Mouse (Mus musculus): ENCODE data around the gene Alox5ap.

Gene Alox5ap

GRCm38 (mm10) chr5:149259093-149259492 is 5.5 kb upstream of the Alox5ap start:
- in situ Hi-C loops (cut with MseI, MboI), result no loop called here

DNA sequence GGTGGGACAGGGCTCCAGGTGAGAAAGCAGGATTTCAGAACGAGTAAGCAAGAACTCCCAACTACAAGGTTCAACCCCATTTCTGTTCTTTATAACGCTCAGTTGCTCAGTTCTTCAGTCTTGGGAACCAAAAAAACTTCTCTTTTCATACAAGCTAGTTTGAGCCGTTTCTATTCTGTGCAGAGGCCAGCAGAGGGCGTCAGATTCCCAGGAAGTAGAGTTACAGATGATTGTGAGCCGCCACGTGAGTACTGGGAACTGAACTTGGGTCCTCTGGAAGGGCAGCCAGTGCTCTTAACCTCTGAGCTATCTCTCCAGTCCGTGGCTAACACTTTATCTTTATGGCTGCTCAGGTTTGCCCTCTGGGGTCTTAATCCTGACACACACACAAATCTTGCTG is 3.1 kb upstream of the Alox5ap start:
- in situ Hi-C loops (cut with MseI, MboI), result no loop called here

GRCm38 (mm10) chr5:149261866-149262265 is 2.7 kb upstream of the Alox5ap start:
- in situ Hi-C loops (cut with MseI, MboI), result no loop called here

DNA sequence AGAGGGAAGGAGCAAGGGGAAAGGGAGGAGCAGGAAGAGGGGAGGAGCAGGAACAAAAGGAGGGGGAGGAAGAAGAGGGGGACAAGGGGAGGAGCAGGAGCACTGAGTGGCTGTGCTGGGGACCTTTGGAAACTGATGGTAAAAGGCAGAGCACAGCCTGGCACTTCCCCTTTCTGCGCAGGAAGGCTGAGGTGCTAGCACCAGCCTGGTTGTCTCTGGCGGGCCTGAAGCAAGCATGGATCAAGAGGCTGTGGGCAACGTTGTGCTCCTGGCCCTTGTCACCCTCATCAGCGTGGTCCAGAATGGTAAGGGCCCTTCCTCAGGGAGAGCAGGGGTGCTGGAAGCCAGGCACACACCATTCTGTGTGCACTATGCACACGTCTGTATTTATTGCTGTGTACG is 312 bp downstream of the Alox5ap start:
- in situ Hi-C loops (cut with MseI, MboI), result no loop called here

DNA sequence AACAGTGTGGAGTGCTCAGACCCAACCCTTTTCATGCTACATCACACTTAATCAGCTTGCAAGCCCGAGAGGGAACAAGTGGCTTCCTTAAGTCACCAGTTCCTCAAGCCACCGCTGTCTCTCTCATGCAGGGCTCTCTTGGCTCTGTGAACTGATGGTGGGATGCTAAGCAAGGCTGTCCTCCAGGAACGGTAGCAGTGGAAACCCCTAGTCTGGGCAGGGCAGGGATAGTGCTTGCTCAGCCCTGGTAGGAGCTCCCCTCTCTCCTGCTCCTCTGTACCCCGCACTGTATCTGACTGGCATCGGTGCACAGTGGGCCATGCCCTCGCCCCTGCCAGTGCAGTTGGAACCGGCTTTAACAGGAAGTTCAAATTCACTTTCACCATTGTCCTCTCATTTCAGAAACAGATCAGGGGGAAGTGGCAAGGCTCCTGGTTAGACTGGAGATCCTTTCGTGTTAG is 2.2 kb downstream of the Alox5ap start:
- in situ Hi-C loops (cut with MseI, MboI), result no loop called here

- in situ Hi-C loops (cut with MseI, MboI), result no loop called here
Observed at GRCm38 (mm10) chr5:149267493-149267892, 2.9 kb downstream of the Alox5ap start.

- in situ Hi-C loops (cut with MseI, MboI), result no loop called here
Observed at GRCm38 (mm10) chr5:149271291-149271690, 6.7 kb downstream of the Alox5ap start.

DNA sequence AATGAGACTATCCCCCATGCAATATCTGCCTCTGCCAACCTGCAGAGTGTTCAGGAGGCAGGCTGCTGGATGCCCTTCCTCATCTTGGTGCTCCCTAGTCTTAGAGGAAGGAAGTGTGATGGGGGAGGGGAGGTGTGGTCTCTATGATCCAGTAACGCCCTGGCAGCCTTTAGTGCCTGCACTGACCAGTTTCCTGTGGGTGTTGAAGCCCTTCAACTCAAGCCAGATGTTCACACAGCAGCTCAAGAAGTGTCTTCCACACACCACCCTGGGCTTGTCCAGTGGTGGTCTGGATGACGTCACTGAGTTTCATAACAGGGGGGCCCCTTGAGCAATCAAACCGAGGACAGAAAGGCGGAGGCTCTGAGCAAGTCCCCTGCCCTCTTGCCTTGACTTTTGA is 8.0 kb downstream of the Alox5ap start:
- in situ Hi-C loops (cut with MseI, MboI), result no loop called here

- in situ Hi-C loops (cut with MseI, MboI), result no loop called here
Observed at GRCm38 (mm10) chr5:149274390-149275104, 10.0 kb downstream of the Alox5ap start.

DNA sequence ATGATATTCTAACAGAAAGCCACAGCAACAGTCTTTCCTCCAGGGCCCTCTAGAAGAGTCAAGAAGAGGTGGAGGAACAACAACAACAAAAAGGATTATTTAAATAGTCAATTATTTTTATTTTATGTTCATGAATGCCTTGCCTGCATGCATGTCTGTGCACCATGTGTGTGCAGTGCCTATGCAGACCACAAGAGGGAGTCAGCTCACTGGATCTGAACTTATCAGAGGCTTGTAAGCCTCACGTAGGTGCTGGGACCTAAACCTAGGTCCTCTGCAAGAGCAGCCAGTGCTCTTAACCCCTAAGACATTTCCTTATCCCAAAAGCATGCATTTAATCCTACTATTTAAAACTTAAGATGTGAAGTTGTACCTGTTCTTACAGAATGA is 10.5 kb downstream of the Alox5ap start:
- in situ Hi-C loops (cut with MseI, MboI), result no loop called here

GRCm38 (mm10) chr5:149277529-149277928 is 13.0 kb downstream of the Alox5ap start:
- in situ Hi-C loops (cut with MseI, MboI), result no loop called here

DNA sequence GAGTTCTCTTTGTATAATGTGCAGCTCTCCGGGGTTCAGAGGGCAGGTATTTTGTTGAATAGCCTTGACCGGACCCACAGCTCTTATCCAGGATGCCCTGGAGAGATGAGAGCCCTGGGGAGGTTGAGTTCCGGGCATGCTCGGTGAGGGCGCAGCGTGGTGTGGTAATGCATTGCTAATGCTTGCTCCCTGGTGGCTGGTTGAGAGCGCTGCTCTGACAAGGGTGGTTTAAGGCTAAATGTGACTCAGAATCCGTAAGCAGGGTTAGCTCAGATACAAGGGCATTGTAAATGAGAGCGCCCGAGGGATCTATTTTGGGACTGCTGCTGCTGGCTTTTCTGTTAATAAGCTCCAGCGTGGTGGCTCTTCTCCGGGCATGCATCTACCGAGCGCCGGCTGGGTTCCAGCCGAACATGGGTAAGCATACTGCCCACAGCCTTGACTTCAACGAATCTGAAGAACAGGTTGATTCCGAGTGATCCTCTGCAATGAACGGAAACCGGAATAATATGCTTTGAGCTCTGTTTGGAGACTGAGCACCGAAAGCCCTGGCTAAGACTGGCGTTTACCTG is 14.8 kb downstream of the Alox5ap start:
- in situ Hi-C loops (cut with MseI, MboI), result no loop called here

DNA sequence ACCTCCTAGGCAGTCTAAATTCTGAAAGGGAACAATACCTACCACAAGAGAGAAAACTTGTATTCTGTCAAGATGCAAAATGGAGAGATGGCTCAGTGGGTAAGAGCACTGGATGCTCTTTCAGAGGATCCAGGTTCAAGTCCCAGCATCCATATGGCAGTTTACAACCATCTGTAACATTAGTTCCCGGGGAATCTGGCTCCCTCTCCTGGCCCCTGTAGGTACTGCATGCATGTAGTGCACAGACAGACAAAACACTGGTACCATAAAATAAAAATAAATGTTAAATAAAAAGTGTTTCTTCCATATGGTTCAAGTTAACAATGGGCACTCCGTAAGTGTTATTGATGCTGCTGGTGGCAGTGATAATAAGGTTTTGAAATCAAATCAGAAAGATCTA is 18.4 kb downstream of the Alox5ap start:
- in situ Hi-C loops (cut with MseI, MboI), result no loop called here

DNA sequence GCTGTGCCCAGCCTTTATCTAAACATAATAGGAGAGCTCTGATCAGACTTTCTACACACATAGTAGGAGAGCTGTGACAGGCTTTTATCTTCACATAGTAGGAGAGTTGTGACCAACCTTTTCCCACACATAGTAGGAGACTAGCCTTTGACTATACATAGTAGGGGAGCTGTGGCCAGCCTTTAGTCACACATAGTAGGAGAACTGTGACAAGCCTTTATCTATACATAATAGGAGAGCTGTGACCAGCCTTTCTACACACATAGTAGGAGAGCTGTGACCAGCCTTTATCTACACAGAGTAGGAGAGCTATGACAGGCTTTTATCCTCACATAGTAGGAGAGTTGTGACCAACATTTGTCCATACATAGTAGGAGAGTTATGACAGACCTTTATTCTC is 19.3 kb downstream of the Alox5ap start:
- in situ Hi-C loops (cut with MseI, MboI), result no loop called here

DNA sequence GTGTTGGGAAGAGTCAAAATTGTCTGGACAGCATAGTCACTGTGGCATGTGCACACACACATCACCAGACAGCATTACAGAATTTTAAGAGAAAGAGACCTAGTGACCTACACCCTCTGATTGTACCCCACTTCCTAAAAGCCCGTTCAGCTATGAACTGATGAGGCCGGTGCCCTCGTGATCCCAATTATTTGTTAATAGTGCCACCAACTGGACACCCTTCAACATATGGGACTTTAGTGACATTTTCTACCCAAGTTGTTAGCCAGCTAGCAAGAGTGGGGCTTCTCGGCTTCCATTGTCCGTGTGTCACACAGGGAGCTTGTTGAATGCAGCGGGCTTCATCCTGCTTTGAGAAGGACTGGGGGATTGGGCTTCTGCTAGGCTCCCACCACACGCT is 21.5 kb downstream of the Alox5ap start:
- in situ Hi-C loops (cut with MseI, MboI), result no loop called here

- in situ Hi-C loops (cut with MseI, MboI), result no loop called here
Observed at GRCm38 (mm10) chr5:149287148-149288038, 22.8 kb downstream of the Alox5ap start.

- in situ Hi-C loops (cut with MseI, MboI), result no loop called here
Observed at GRCm38 (mm10) chr5:149291266-149291665, 26.7 kb downstream of the Alox5ap start.

GRCm38 (mm10) chr5:149293071-149293470 is 28.5 kb downstream of the Alox5ap start:
- in situ Hi-C loops (cut with MseI, MboI), result no loop called here

GRCm38 (mm10) chr5:149296808-149297207 is 32.2 kb downstream of the Alox5ap start:
- in situ Hi-C loops (cut with MseI, MboI), result no loop called here

DNA sequence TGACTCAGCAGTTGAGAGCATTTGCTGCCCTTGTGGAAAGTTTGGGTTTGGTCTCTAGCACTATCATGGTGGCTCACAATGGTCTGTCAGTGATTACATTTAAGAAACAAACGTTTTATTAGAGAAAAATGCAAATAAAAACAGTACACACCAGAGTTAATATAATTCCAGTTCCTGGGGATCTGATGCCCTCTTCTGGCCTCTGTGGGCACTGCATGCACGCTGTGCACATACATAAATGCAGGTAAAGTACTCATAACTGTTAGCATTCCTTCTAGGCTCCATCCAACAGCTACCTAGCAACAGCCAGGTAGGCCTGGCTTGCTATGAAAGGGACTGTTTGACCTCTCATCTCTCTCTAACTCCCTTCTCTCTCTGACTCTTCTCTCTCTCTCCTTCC is 32.9 kb downstream of the Alox5ap start:
- in situ Hi-C loops (cut with MseI, MboI), result no loop called here

- in situ Hi-C loops (cut with MseI, MboI), result no loop called here
Observed at GRCm38 (mm10) chr5:149298234-149298633, 33.7 kb downstream of the Alox5ap start.

DNA sequence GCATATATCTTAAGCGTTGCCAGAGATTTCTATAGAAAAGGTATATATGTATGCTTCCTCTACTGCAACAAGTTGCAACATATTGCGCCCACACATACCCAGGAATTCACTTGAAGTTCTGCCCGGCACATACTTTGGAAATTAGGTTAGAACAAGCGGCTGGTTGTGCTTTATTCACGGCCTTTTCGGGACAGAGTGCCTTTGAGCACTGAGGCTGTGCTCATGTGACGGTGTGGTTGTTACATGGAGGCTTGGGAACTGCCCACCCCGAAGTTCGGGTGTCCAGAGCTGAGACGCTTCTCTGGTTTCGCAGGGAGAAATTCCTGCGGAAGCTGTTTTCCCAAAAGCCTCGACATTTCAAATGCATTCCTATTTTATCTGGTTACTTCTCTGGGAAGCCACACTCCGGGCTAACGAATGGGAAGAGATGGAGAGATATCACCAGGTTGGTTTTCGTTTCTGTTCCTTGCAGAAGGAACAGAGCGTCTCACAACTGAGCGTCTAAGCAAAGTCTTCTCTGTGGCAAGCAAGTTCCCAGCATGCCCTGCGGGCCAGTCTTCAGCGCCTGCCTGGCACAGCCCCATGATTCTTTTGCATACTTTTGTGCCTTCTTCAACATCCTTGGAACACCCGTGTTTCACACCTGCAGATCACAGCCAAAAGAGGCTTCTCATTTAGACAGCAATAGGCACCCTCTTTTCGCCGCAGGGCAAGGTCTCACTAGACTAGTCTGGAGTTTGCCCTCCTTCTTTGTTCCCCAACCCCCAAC is 48.5 kb downstream of the Alox5ap start:
- in situ Hi-C loops (cut with MseI, MboI), result no loop called here
